Mouse (Mus musculus) forebrain, embryonic 10.5 days (tissue): Measurements from ENCODE around the gene Adcy7. TPM values are rescaled to one million over a fixed set of nuclear protein-coding genes. Genes with fewer than 3 reads are reported as not detected.

Experiments
- DNase-seq: peaks from one replicate; pipeline ENCODE4 v3.0.0-alpha.2; 2017; ENCODE audit warnings: low spot score; ENCODE audit errors: extremely low spot score
- H3K27ac ChIP-seq: fragments of 300-500 bp; sonication (generic); 2 replicates; pipeline ENCODE4 v1.5.1; 2016; ENCODE audit warnings: mild to moderate bottlenecking
- H3K27me3 ChIP-seq: fragments of 300-500 bp; sonication (generic); 2 replicates; pipeline ENCODE4 v1.6.1; 2016; ENCODE audit warnings: mild to moderate bottlenecking; ENCODE audit not compliant: poor library complexity, severe bottlenecking
- H3K36me3 ChIP-seq: fragments of 300-500 bp; sonication (generic); replicated peaks from 2 replicates; pipeline ENCODE4 v1.6.1; 2016; ENCODE audit warnings: mild to moderate bottlenecking, moderate library complexity
- H3K4me1 ChIP-seq: fragments of 300-500 bp; sonication (generic); 2 replicates; pipeline ENCODE4 v1.6.1; 2016
- H3K4me3 ChIP-seq: fragments of 300-500 bp; sonication (generic); 2 replicates; pipeline ENCODE4 v1.5.1; 2016; ENCODE audit warnings: mild to moderate bottlenecking, moderate library complexity
- H3K9me3 ChIP-seq: fragments of 300-500 bp; sonication (generic); 2 replicates; pipeline ENCODE4 v1.6.1; 2016; ENCODE audit warnings: mild to moderate bottlenecking, moderate library complexity
- WGBS: fragments of 180-500 bp; shearing (Covaris S2); methylation state at CpG from one replicate; pipeline ENCODE4 v1.1.7; 2016; 5-methylcytosine and 5-hydroxymethylcytosine counted together
- polyA plus RNA-seq: library from polyadenylated mRNA; unstranded; fragments of >200 nt; fragmentation: Nextera tagmentation; extraction: Ambion mirVana; gene quantifications from 2 replicates; pipeline ENCODE4 v1.2.1, GENCODE M21; 2016

Adcy7 gene
- polyA plus RNA-seq, 1 experiment from 2014 or later: 4.0 TPM

DNA sequence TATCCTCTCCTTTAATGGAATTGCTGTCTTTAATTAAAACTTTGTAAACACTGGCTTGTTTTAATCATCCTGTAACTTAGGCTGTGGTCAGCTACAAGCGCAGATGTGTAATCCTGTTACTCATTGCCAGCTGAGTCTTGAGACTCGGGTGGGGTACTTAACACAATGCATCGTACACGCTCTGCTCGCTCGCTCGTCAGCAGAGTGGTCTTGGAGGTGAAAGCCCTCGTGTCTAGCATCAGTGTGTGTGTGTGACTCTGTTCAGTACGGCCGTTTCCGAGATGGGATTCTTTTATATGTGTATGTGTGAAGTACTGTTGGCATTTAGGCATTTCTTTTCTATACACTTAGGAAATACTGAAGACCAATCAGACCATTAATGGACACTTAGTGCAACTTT is 13.7 kb upstream of the Adcy7 start:
- no peaks in the 10 kb centered on the region for H3K9me3 ChIP-seq
- 86% methylated on average over 11 of the region's 11 CpGs for WGBS
- H3K4me3 ChIP-seq: no peak overlapping the region
- H3K4me1 ChIP-seq: peaks cover 14% of the 10 kb centered on the region
- peaks cover 46% of the 10 kb centered on the region for H3K36me3 ChIP-seq
- H3K27me3 ChIP-seq: no peaks in the 10 kb centered on the region
- no peak overlapping the region for H3K27ac ChIP-seq
- no peak for DNase-seq

DNA sequence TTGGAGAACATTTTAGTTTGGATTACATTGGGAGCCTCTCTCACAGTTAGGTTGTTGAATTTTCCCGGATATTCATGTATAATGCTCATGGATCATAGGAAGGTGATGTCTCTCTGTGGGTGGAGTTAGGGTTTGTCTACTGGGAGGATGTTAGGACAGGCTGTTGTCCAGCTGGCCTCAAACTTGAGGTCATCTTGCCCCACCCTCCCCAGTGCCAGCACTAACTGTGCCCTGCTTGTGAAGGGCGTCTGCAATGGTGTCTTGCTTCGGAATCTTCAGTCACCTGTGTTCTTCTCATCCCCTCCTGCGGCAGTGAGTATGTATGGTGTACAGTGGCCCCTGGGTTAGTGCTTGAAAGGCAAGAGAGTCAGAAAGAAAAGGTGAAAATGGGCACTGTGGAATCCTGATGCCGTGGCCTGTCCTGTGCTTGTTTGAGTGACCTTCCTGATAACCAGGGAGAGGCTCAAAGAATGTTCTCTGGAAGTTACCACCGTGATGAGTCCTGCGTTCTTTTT is 11.7 kb upstream of the Adcy7 start:
- no peak for DNase-seq
- Histone ChIP-seq H3K27me3 (no peaks in the 10 kb centered on the region), H3K27ac (no peak overlapping the region), H3K9me3 (no peaks in the 10 kb centered on the region), H3K4me1 (peaks cover 23% of the 10 kb centered on the region), H3K36me3 (peaks cover 31% of the 10 kb centered on the region), H3K4me3 (no peak overlapping the region)
- WGBS: 93% methylated on average over 7 of the region's 7 CpGs

DNA sequence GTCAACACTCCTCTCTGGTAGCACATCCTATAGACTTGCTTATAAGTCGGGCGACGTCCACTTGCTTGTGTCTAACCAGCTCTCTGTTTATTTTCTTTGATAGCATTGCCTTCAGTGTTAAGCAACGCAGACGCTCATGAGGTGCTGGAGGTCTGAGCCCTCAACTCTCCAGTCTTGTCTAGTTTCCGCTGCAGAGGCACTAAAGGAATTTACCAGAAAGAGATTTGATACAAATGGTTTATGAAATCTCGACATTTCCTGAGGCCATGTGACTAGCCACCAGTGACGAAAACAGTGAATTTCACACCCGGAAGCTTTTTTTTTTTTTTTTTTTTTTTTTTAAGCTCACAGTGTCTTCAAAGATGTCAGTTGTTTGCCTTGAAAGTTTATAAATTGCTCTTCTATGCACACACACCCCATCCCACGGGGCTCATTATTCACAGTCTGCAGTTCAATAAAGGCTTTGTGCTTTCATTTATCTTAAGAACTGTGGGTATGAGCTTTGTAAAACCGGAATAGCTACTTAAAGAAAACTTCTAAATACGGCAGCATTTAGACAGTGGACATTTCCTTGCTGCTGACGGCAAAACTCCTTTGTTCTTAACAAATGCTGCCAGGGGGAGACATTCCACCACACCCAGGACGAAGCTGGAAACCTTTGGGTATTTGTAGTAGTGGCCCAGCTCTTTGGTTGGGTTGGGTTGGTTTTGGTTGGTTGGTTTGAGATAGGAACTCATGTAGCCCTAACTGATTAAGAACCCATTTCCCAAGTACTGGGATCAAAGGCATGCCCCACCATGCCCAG is 9.2 kb upstream of the Adcy7 start:
- no peak for DNase-seq
- 68% methylated on average over 14 of the region's 14 CpGs for WGBS
- H3K27me3 ChIP-seq: peaks cover 2% of the 10 kb centered on the region
- no peaks in the 10 kb centered on the region for H3K9me3 ChIP-seq
- no peak overlapping the region for H3K27ac ChIP-seq
- H3K36me3 ChIP-seq: peaks cover 10% of the 10 kb centered on the region
- no peak overlapping the region for H3K4me3 ChIP-seq
- H3K4me1 ChIP-seq: peaks cover 29% of the 10 kb centered on the region

DNA sequence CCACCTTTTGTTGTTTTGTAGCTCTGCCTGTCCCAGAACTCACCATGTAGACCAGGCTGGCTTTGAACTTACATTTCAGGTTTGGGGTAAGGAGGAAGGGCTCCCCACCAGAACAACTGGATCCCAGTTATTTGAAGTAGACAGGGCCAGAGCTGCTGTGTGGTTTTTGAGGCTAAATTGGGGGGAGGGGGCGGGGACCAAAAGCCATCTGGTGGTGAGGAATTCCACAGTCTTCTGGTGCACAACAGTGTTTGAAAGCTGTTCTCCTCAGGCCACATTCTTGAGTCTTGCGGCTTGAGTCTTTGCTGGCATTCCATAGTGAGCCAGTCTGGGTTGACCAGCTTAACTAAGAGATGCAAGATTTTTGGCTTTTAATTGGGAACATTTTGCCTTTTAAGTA is 6.7 kb upstream of the Adcy7 start:
- 22% methylated on average over 2 of the region's 2 CpGs for WGBS
- no peak for DNase-seq
- Histone ChIP-seq H3K27me3 (peaks cover 21% of the 10 kb centered on the region), H3K4me1 (peaks cover 28% of the 10 kb centered on the region), H3K4me3 (no peak overlapping the region), H3K27ac (0 out of 2 replicates have a peak overlapping the region, but pooled peaks have one; percentile 44), H3K36me3 (peaks cover 3% of the 10 kb centered on the region), H3K9me3 (no peaks in the 10 kb centered on the region)

DNA sequence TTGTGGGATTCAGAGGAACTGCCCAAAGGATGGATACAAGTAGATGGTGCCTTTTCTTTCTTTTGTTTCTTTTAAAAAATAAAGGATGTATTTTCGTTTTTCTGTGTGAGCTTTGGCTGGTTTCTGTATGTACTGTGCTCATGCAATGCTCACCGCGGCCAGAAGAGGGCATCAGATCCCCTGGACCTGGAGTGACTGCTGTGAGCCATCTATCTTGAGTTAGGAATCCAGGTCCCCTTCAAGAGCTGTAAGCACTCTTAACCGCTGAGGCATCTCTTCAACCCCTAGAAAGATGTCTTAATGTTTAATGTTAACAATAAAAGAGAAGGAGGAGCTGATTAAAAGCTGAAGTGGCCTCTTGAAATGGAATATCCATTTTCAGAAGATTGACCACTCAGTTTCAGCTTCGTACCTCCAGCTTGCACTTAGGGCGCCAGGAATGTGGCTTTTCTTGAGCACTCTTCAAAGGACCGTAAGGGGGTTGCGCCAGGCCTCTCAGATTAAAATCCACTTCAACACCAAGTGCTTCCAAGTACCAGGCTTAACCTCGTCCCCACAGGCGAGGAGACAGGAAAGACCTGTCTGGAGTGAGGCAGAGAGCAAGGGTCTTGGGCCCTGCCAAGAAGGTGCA is 5.9 kb upstream of the Adcy7 start:
- peak; percentile 82 for DNase-seq
- no peak overlapping the region for H3K4me3 ChIP-seq
- 0 out of 2 replicates have a peak overlapping the region, but pooled peaks have one; percentile 44 for H3K27ac ChIP-seq
- H3K27me3 ChIP-seq: peaks cover 29% of the 10 kb centered on the region
- peaks cover 28% of the 10 kb centered on the region for H3K4me1 ChIP-seq
- WGBS: 55% methylated on average over 10 of the region's 10 CpGs
- no peaks in the 10 kb centered on the region for H3K9me3 ChIP-seq
- no peaks in the 10 kb centered on the region for H3K36me3 ChIP-seq

DNA sequence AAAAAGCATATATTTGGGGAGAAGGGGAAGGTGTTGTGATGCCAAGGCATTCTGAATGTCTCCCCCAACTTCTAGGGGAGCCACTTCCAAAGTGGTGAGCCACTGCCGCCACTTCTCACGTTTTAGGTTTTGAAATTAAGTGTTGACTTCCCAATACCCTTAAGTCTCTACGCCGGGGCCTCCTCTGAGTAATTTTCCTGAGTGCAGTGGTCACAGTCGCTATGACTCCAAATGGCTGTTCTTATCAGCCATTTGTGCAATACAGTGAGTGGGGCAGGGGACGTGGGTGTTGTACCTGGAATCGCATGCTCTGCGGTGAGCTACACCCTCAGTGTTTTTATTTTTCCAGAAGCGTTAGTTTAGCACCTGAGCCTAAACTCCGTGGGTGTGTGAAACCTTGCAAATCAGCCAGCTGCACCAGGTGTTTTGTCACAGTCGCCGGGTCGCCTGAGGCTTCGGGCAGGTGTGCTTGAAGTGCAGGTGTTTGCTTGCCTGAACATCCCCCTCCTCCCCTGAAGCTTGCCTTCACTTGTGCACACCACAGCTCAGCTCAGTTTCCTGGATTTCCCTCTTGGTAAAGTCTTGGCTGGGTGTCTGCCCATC is 5.3 kb upstream of the Adcy7 start:
- H3K36me3 ChIP-seq: no peaks in the 10 kb centered on the region
- H3K4me1 ChIP-seq: peaks cover 29% of the 10 kb centered on the region
- no peak for DNase-seq
- 90% methylated on average over 14 of the region's 14 CpGs for WGBS
- H3K9me3 ChIP-seq: no peaks in the 10 kb centered on the region
- no peak overlapping the region for H3K4me3 ChIP-seq
- H3K27me3 ChIP-seq: peaks cover 35% of the 10 kb centered on the region
- no peak overlapping the region for H3K27ac ChIP-seq

DNA sequence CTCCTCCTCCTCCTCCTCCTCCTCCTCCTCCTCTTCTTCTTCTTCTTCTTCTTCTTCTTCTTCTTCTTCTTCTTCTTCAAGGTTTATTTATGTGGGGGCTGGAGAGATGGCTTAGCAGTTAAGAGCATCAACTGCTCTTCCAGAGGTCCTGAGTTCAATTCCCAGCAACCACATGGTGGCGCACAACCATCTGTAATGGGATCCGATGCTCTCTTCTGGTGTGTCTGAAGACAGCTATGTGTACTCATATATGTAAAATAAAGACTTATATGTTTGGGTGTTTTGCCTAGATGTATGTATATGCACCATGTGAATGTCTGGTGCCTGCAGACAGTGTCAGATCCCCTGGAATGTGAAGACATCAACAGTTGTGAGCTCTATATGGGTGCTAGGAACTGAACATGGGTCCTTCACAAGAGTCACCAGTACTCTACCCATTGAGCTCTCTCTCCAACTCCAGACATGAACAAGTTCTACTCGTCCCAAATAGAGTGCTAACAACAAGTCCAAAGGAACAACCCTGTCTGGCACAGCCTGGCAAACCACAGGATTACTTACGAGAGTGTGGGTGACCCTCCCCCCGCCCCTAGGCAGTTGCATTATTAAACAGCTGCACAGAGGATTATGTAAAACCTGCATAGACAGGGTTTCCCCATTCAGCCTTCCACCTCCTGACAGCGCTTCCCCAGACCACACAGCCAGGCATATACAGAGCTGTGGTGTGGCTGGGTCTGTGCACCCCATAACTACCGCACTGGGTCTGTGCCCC is 2.9 kb upstream of the Adcy7 start:
- Histone ChIP-seq H3K9me3 (no peaks in the 10 kb centered on the region), H3K27me3 (peaks cover 59% of the 10 kb centered on the region), H3K4me3 (no peak overlapping the region), H3K27ac (no peak overlapping the region), H3K36me3 (no peaks in the 10 kb centered on the region), H3K4me1 (peaks cover 27% of the 10 kb centered on the region)
- no peak for DNase-seq
- 67% methylated on average over 7 of the region's 7 CpGs for WGBS

DNA sequence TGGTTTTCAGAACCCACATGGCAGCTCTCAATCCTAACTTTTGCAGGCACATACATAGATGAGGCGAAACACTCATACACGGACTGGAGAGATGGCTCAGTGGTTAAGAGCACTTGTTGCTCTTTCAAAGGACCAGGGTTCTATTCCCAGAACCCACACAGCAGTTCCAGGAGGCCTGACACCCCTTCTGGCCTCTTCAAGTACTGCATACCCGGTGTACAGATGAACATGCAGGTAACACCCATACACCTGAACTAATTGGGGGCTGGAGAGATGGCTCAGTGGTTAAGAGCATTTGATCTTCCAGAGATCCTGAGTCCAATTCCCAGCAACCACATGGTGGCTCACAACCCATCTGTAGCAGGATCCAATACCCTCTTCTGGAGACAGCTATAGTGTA is 2.1 kb upstream of the Adcy7 start:
- WGBS: 73% methylated on average over 3 of the region's 3 CpGs
- Histone ChIP-seq H3K36me3 (no peaks in the 10 kb centered on the region), H3K27ac (no peak overlapping the region), H3K27me3 (peaks cover 67% of the 10 kb centered on the region), H3K4me3 (no peak overlapping the region), H3K9me3 (no peaks in the 10 kb centered on the region), H3K4me1 (peaks cover 24% of the 10 kb centered on the region)
- no peak for DNase-seq

DNA sequence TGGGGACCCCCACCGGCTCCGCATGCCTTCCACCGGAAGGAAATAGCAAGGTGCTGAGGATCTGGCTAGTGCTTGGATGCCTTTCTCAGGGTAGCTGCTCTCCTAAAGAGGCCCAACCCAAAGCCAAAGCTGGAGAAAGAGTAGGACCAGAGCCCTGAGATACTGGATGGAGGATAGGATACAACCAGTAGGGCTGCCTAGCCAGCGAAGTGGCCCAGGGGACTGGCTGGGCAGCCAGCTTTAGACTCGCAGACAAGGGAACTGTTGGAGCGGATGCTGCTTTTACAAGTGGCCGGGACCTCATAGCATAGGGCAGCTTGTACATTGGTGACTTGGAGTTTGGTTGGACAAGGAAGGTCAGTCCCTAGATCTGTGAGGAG is 838 bp downstream of the Adcy7 start:
- Histone ChIP-seq H3K4me1 (peaks cover 12% of the 10 kb centered on the region), H3K36me3 (no peaks in the 10 kb centered on the region), H3K27me3 (peaks cover 73% of the 10 kb centered on the region), H3K27ac (peak overlapping the region; percentile 81), H3K4me3 (peak overlapping the region; percentile 58), H3K9me3 (no peaks in the 10 kb centered on the region)
- WGBS: 69% methylated on average over 7 of the region's 7 CpGs
- DNase-seq: no peak

DNA sequence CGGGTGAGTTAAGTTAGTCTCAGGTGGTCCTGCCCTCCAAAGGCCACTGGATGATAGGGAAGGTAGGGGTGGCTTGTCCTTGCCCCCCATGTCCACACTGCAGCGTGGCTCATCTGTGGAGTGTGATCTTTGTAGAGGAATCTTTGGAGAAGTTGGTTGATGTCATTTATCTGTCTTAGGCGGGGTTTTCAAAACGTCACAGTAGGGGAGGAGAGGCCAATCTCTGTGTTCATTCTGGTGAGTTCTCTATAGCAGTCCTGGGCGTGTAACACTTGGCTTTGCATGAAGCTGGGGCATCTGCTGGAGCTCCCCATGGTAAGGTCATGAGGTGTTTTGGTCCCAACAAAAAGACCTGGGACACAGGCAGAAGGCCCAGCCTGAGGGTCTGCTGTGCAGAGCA is 1.9 kb downstream of the Adcy7 start:
- 86% methylated on average over 5 of the region's 5 CpGs for WGBS
- Histone ChIP-seq H3K27me3 (peaks cover 67% of the 10 kb centered on the region), H3K27ac (no peak overlapping the region), H3K4me1 (peaks cover 12% of the 10 kb centered on the region), H3K4me3 (no peak overlapping the region), H3K36me3 (no peaks in the 10 kb centered on the region), H3K9me3 (no peaks in the 10 kb centered on the region)
- DNase-seq: no peak

DNA sequence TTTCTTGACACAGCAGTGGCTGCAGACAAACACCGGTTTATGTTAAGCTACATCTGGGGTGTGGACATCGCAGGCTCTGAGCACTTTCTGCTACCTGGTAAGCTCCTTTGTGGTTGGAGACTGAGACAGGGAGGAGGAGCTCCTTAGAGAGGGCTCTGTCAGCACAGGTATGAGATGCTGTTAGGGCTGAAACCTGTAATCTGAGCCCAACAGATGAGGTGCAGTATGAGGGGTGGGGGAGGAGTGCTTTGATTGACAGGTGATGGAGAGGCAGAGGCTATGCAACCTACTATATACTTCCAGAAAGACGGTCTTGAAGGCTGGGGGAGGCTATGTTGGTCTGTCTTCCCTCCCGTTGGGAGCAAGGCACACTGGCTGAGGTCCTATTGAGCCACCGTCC is 7.0 kb downstream of the Adcy7 start:
- Histone ChIP-seq H3K4me3 (no peak overlapping the region), H3K36me3 (no peaks in the 10 kb centered on the region), H3K9me3 (no peaks in the 10 kb centered on the region), H3K27me3 (peaks cover 17% of the 10 kb centered on the region), H3K4me1 (peaks cover 13% of the 10 kb centered on the region), H3K27ac (no peak overlapping the region)
- 72% methylated on average over 5 of the region's 5 CpGs for WGBS
- no peak for DNase-seq

DNA sequence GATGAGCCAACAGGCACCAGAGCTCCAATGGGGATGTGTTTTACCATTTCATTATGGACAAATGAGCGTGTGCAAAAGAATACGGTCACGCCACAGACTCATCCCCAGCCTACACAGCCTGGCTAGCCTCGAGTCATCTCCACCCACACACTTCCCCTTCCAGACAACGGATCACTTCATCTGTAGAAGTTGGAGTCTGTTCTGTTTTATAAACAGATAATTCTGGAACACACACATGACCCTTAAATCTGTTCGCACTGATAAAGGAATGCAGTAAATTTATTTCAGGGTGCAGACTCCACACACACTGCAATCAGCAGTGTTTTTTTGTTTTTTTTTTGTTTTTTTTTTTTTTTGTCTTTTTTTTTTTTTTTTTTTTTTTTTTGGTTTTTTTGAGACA is 7.5 kb downstream of the Adcy7 start:
- Histone ChIP-seq H3K4me1 (peaks cover 17% of the 10 kb centered on the region), H3K9me3 (no peaks in the 10 kb centered on the region)

More for the DNA sequence above, 7.5 kb downstream of the Adcy7 start:
- 91% methylated on average over 6 of the region's 6 CpGs for WGBS
- Histone ChIP-seq H3K27me3 (peaks cover 13% of the 10 kb centered on the region), H3K36me3 (no peaks in the 10 kb centered on the region), H3K4me3 (no peak overlapping the region), H3K27ac (no peak overlapping the region)
- no peak for DNase-seq
